Mouse (Mus musculus) liver, embryonic 15.5 days (tissue): ENCODE data around the gene Gls. TPM values are rescaled to one million over a fixed set of nuclear protein-coding genes. Genes with fewer than 3 reads are reported as not detected.

Experiments
- ATAC-seq: fragments of 200-750 bp; cut with Nextera tagmentation; 2 replicates; pipeline ENCODE4 v1.8.0; 2017; ENCODE audit warnings: moderate number of reproducible peaks, mild to moderate bottlenecking, moderate library complexity; ENCODE audit not compliant: insufficient read depth
- H3K27ac ChIP-seq: fragments of 300-500 bp; sonication (generic); replicated peaks from 2 replicates; pipeline ENCODE4 v1.5.1; 2015; ENCODE audit warnings: mild to moderate bottlenecking, inconsistent platforms
- H3K27me3 ChIP-seq: fragments of 300-500 bp; sonication (generic); 2 replicates; pipeline ENCODE4 v1.6.1; 2015; ENCODE audit warnings: mild to moderate bottlenecking, inconsistent platforms
- H3K36me3 ChIP-seq: fragments of 300-500 bp; sonication (generic); replicated peaks from 2 replicates; pipeline ENCODE4 v1.6.1; 2015; ENCODE audit warnings: moderate library complexity, mild to moderate bottlenecking, inconsistent platforms
- H3K4me1 ChIP-seq: fragments of 300-500 bp; sonication (generic); replicated peaks from 2 replicates; pipeline ENCODE4 v1.6.1; 2015; ENCODE audit warnings: inconsistent platforms
- H3K4me2 ChIP-seq: fragments of 300-500 bp; sonication (generic); 2 replicates; pipeline ENCODE4 v1.6.1; 2015; ENCODE audit warnings: moderate library complexity, mild to moderate bottlenecking, inconsistent platforms
- H3K4me3 ChIP-seq: fragments of 300-500 bp; sonication (generic); replicated peaks from 2 replicates; pipeline ENCODE4 v1.5.1; 2015; ENCODE audit warnings: mild to moderate bottlenecking, inconsistent platforms
- H3K9ac ChIP-seq: fragments of 300-500 bp; sonication (generic); 2 replicates; pipeline ENCODE4 v1.6.1; 2015; ENCODE audit warnings: moderate library complexity, mild to moderate bottlenecking, inconsistent platforms
- H3K9me3 ChIP-seq: fragments of 300-500 bp; sonication (generic); replicated peaks from 2 replicates; pipeline ENCODE4 v1.6.1; 2016; ENCODE audit warnings: inconsistent platforms
- WGBS: fragments of 180-500 bp; shearing (Covaris S2); methylation state at CpG from one replicate; pipeline ENCODE4 v1.1.7; 2015; ENCODE audit warnings: mixed read lengths; ENCODE audit not compliant: insufficient replicate concordance; 5-methylcytosine and 5-hydroxymethylcytosine counted together
- polyA plus RNA-seq: library from polyadenylated mRNA; unstranded; fragments of >200 nt; fragmentation: Nextera tagmentation; extraction: Ambion mirVana; gene quantifications from 2 replicates; pipeline ENCODE4 v1.2.1, GENCODE M21; 2015

Gene Gls
- polyA plus RNA-seq, 1 experiment from 2014 or later: 5.9 TPM

GRCm38 (mm10) chr1:52264290-52264689 is 31.3 kb upstream of the Gls start:
- Histone ChIP-seq H3K27me3 (no peaks in the 10 kb centered on the region), H3K9me3 (no peaks in the 10 kb centered on the region), H3K4me1 (no peaks in the 10 kb centered on the region), H3K9ac (no peak overlapping the region), H3K27ac (no peak overlapping the region), H3K4me3 (no peak overlapping the region), H3K36me3 (no peaks in the 10 kb centered on the region), H3K4me2 (no peak overlapping the region)
- 48% methylated on average over 3 of the region's 3 CpGs for WGBS
- ATAC-seq: no peak

GRCm38 (mm10) chr1:52260354-52261090 is 27.5 kb upstream of the Gls start:
- no peak for ATAC-seq
- Histone ChIP-seq H3K4me1 (no peaks in the 10 kb centered on the region), H3K27me3 (no peaks in the 10 kb centered on the region), H3K4me2 (no peak overlapping the region), H3K9ac (no peak overlapping the region), H3K9me3 (no peaks in the 10 kb centered on the region), H3K27ac (no peak overlapping the region), H3K4me3 (no peak overlapping the region), H3K36me3 (no peaks in the 10 kb centered on the region)
- 72% methylated on average over 4 of the region's 4 CpGs for WGBS

DNA sequence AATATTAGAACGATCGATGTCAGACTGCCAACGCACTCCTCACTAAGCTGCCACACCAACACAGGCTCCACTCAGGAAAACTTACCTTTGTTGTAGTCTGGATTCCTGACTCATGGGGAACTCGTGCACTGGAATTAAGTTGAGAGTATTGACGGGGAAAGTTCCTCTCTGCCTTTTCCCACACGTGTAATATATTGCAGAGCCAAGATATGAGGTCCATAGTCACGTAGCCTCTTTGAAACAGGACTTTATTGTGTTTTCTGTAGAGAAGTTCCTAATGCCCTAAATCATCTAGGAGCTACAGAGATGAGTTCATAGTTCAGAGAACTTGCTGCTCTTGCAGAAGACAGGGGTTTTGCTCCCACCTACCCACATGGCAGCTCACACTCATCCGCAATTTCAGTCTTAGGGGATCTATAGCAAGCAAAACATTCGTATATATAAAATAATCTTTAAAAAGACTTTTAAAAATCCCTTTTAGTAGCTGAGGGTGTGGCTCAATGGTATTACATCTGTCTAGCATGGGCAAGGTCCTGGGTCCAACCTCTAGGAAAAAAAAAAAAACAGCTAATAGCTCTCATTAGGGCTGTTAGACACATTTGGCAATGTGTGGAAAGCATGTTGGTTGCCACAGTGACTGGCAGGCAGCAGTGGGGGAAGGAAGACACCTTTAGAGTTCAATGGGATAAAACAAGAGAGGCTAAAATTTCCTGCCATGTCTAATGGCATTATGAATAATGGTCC is 25.1 kb upstream of the Gls start:
- H3K9me3 ChIP-seq: no peaks in the 10 kb centered on the region
- WGBS: 65% methylated on average over 9 of the region's 9 CpGs
- no peak for ATAC-seq
- no peak overlapping the region for H3K4me2 ChIP-seq
- no peak overlapping the region for H3K4me3 ChIP-seq
- no peak overlapping the region for H3K27ac ChIP-seq
- no peaks in the 10 kb centered on the region for H3K27me3 ChIP-seq
- H3K4me1 ChIP-seq: no peaks in the 10 kb centered on the region
- no peaks in the 10 kb centered on the region for H3K36me3 ChIP-seq
- H3K9ac ChIP-seq: no peak overlapping the region

- no peak overlapping the region for H3K27ac ChIP-seq
- H3K4me2 ChIP-seq: no peak overlapping the region
- H3K9ac ChIP-seq: no peak overlapping the region
- no peaks in the 10 kb centered on the region for H3K36me3 ChIP-seq
- H3K4me1 ChIP-seq: no peaks in the 10 kb centered on the region
- H3K27me3 ChIP-seq: no peaks in the 10 kb centered on the region
- no peak for ATAC-seq
- no peaks in the 10 kb centered on the region for H3K9me3 ChIP-seq
- H3K4me3 ChIP-seq: no peak overlapping the region
- 61% methylated on average over 4 of the region's 4 CpGs for WGBS
Observed at GRCm38 (mm10) chr1:52256916-52257315, 23.9 kb upstream of the Gls start.

GRCm38 (mm10) chr1:52256194-52256593 is 23.2 kb upstream of the Gls start:
- no peaks in the 10 kb centered on the region for H3K4me1 ChIP-seq
- no peak overlapping the region for H3K4me3 ChIP-seq
- ATAC-seq: no peak
- whole genome bisulfite sequencing: 47% methylated on average over 4 of the region's 4 CpGs
- H3K27me3 ChIP-seq: no peaks in the 10 kb centered on the region
- H3K4me2 ChIP-seq: no peak overlapping the region
- H3K9me3 ChIP-seq: no peaks in the 10 kb centered on the region
- H3K9ac ChIP-seq: no peak overlapping the region
- no peaks in the 10 kb centered on the region for H3K36me3 ChIP-seq
- no peak overlapping the region for H3K27ac ChIP-seq

GRCm38 (mm10) chr1:52254411-52254810 is 21.4 kb upstream of the Gls start:
- Histone ChIP-seq H3K4me1 (no peaks in the 10 kb centered on the region), H3K9ac (no peak overlapping the region), H3K4me3 (no peak overlapping the region), H3K27ac (no peak overlapping the region), H3K4me2 (no peak overlapping the region), H3K9me3 (no peaks in the 10 kb centered on the region), H3K36me3 (no peaks in the 10 kb centered on the region), H3K27me3 (no peaks in the 10 kb centered on the region)
- ATAC-seq: no peak
- WGBS: 55% methylated on average over 2 of the region's 2 CpGs

DNA sequence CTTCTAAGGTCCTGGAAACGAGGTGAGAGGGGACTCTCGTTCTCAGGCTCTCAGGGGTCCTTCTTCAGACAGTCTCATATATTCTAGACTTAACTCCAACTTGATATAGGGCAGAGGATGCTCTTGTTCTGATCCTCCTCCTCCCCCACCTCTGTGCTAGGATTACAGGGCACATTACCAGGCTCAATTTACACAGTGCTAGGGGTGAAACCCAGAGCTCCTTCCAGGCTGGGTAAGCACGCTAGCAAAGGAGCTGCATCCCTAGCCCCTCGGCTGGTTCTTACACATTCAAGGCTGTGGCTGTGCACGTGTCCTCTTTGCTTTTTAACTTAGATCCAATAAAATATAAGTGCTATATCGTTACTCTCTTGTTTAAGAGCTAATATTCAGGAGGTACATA is 20.4 kb upstream of the Gls start:
- H3K36me3 ChIP-seq: no peaks in the 10 kb centered on the region
- WGBS: 60% methylated on average over 6 of the region's 6 CpGs
- no peak for ATAC-seq
- H3K27me3 ChIP-seq: no peaks in the 10 kb centered on the region
- no peak overlapping the region for H3K4me2 ChIP-seq
- no peak overlapping the region for H3K27ac ChIP-seq
- H3K4me3 ChIP-seq: no peak overlapping the region
- H3K9me3 ChIP-seq: no peaks in the 10 kb centered on the region
- no peaks in the 10 kb centered on the region for H3K4me1 ChIP-seq
- H3K9ac ChIP-seq: no peak overlapping the region

DNA sequence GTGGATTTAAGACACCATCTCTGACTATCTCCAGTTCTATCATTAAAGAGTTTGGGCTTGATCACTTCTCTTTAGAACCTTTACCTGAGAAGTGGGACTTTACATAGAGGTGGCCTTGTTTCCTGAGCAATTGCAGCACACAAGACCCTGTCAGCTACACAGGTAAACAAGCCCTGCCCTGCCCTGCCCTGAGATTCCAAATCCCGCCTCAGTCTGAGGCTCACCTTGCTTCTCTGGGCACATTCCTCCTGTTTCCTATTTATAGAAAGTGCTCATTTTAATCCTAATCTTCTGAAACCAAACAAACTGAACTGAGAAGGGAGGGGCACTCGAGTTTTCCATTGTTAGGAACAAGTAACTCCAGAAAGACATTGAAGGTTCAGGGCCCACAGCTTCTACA is 19.4 kb upstream of the Gls start:
- no peaks in the 10 kb centered on the region for H3K36me3 ChIP-seq
- H3K27ac ChIP-seq: no peak overlapping the region
- 46% methylated on average over 2 of the region's 2 CpGs for WGBS
- no peak overlapping the region for H3K4me2 ChIP-seq
- ATAC-seq: no peak
- H3K27me3 ChIP-seq: no peaks in the 10 kb centered on the region
- H3K9ac ChIP-seq: no peak overlapping the region
- H3K4me3 ChIP-seq: no peak overlapping the region
- H3K4me1 ChIP-seq: no peaks in the 10 kb centered on the region
- no peaks in the 10 kb centered on the region for H3K9me3 ChIP-seq

DNA sequence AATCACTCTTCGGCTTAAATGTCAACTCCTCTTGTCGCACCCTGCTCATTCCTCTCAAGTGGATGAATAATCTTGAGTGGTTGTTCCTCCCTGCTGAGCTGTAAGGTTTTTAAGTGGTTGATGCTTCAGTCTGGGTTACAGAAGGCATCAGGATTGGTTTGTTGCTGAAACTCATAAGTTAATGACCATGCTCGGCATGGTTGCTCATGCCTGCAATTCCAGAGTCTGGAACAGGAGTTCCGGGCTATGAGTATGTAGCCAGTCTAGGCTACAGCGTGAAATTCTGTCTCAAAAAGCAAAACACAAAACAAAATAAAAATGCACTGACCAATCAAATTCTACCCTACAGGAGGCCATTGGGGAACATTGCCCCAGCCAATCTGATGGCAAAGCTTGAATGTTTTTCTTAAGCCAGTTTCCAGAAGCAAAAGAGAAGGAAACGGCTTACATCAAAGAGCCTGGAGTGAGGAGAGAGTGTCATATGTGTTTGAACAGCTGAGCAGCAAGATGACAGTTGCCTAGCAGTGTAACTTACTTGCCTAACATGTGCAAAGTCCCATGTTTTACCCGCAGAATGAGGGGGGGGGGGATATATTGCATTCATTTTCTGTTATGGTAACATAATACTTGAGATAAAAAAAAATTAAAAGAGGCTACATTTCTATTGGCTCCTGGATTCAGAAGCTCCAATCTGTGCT is 18.2 kb upstream of the Gls start:
- WGBS: 60% methylated on average over 7 of the region's 7 CpGs
- Histone ChIP-seq H3K4me2 (no peak overlapping the region), H3K27me3 (no peaks in the 10 kb centered on the region), H3K9me3 (no peaks in the 10 kb centered on the region), H3K27ac (no peak overlapping the region), H3K9ac (no peak overlapping the region), H3K4me3 (no peak overlapping the region), H3K36me3 (no peaks in the 10 kb centered on the region), H3K4me1 (no peaks in the 10 kb centered on the region)
- no peak for ATAC-seq

- Histone ChIP-seq H3K9ac (no peak overlapping the region), H3K27ac (no peak overlapping the region), H3K4me1 (no peaks in the 10 kb centered on the region), H3K4me3 (no peak overlapping the region), H3K4me2 (no peak overlapping the region), H3K36me3 (no peaks in the 10 kb centered on the region), H3K9me3 (no peaks in the 10 kb centered on the region), H3K27me3 (no peaks in the 10 kb centered on the region)
- no peak for ATAC-seq
- 46% methylated on average over 3 of the region's 3 CpGs for WGBS
Observed at GRCm38 (mm10) chr1:52248899-52249556, 16.0 kb upstream of the Gls start.

DNA sequence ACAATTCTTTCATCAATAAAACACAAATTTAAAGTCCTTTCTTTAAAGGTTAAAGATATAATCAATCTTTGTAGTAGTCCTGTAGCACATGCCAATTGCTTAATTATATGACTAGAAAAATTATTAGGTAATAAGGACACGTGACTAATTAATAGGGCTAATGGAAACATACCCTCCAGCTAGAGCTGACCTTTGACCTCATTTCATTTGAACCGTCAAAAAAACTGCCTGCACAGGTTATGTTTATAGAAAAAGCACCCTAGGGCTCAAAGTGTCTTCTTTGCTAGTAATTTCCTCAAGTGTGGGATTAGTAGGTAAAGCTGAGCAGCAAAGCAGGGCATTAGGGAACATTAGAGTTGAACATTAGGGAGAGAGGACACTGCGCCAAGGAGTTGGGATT is 9.2 kb upstream of the Gls start:
- H3K27me3 ChIP-seq: no peaks in the 10 kb centered on the region
- no peak overlapping the region for H3K9ac ChIP-seq
- H3K27ac ChIP-seq: no peak overlapping the region
- ATAC-seq: no peak
- H3K4me1 ChIP-seq: no peaks in the 10 kb centered on the region
- no peaks in the 10 kb centered on the region for H3K9me3 ChIP-seq
- WGBS: 69% methylated on average over 3 of the region's 3 CpGs
- no peaks in the 10 kb centered on the region for H3K36me3 ChIP-seq
- no peak overlapping the region for H3K4me2 ChIP-seq
- no peak overlapping the region for H3K4me3 ChIP-seq
